Mouse (Mus musculus): Measurements from ENCODE around the gene Txlna. TPM values are rescaled to one million over a fixed set of nuclear protein-coding genes. Genes with fewer than 3 reads are reported as not detected.

Txlna gene
- total and polyA plus RNA-seq, 2 experiments, result 8.2 to 15.1 TPM

DNA sequence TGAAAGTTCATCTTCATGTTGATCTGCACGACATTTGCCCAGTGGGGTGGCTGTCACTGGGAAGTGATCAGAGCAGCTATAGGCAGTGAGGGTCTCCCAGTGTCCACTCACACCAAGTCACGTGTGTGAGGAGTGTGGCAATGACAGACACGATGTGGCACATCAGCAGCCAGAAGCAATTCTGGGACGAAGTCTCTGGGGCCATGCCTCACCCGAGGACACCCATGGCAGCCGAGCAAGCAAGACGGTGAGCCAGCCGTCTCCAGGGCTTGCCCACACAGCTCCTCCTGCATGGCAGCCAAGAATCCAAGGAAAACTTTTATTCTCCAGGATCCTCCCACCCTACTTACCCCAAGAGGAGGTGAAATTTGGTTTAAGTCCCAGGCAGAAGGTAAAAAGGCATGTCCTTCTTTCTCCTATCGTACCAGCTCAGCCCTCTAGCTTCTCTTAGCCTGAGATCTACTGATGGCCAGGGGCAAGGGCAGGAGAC, 25.0 kb downstream of the Txlna start:
- Histone ChIP-seq H3K27ac (replicated peaks; ENCODE audit: insufficient read depth, low read depth, low read length) (no peak overlapping the region), H3K4me1 (ENCODE audit: control insufficient read depth, insufficient read depth, low read length) (peaks cover 7% of the 10 kb centered on the region; the same call in 1 of the 2 replicates), H3K79me2 (ENCODE audit: control insufficient read depth, insufficient read depth, low read length) (no peaks in the 10 kb centered on the region), H3K27me3 (ENCODE audit: control insufficient read depth, insufficient read depth, low read length) (no peaks in the 10 kb centered on the region), H3K4me3 (ENCODE audit: insufficient read depth, low read depth, low read length) (no peak overlapping the region), H3K9ac (ENCODE audit: low read depth, low read length) (no peak overlapping the region), H3K36me3 (ENCODE audit: control insufficient read depth, insufficient read depth, low read length) (no peaks in the 10 kb centered on the region)
- no peak for TF ChIP-seq POLR2A (IDR thresholded peaks at IDR 0.05; ENCODE audit: extremely low read depth, insufficient read depth, low read length)
- no peak for TF ChIP-seq CTCF (IDR thresholded peaks at IDR 0.05; ENCODE audit: low read depth, low read length)
- DNase-seq (ENCODE audit: extremely low read depth, low read depth, low spot score), result no peak
- WGBS, result 95% methylated on average over 9 of the region's 9 CpGs

- Histone ChIP-seq H3K27ac (replicated peaks; ENCODE audit: insufficient read depth, low read depth, low read length) (no peak within 1 kb of the TSS), H3K27me3 (ENCODE audit: control insufficient read depth, insufficient read depth, low read length) (no peaks in the 10 kb centered on the region), H3K4me3 (ENCODE audit: insufficient read depth, low read depth, low read length) (no peak within 1 kb of the TSS), H3K4me1 (ENCODE audit: control insufficient read depth, insufficient read depth, low read length) (0 out of 2 replicates have a peak, but pooled peaks cover 4% of the 10 kb centered on the region), H3K9ac (ENCODE audit: low read depth, low read length) (no peak within 1 kb of the TSS), H3K36me3 (ENCODE audit: control insufficient read depth, insufficient read depth, low read length) (no peaks in the 10 kb centered on the region), H3K79me2 (ENCODE audit: control insufficient read depth, insufficient read depth, low read length) (no peaks in the 10 kb centered on the region)
- WGBS, result 85% methylated on average over 6 of the region's 6 CpGs
- no peak for DNase-seq (ENCODE audit: extremely low read depth, low read depth, low spot score)
- TF ChIP-seq POLR2A (IDR thresholded peaks at IDR 0.05; ENCODE audit: extremely low read depth, insufficient read depth, low read length), result no peak
- TF ChIP-seq CTCF (IDR thresholded peaks at IDR 0.05; ENCODE audit: low read depth, low read length), result no peak
Observed at GRCm38 (mm10) chr4:129614093-129614492, 26.8 kb downstream of the Txlna start, which contains the start of gene Dcdc2b. TSS of gene Dcdc2b (minus strand) at chr4:129614257.

GRCm38 (mm10) chr4:129610472-129610871, 30.4 kb downstream of the Txlna start:
- 75% methylated on average over 4 of the region's 4 CpGs for WGBS

DNA sequence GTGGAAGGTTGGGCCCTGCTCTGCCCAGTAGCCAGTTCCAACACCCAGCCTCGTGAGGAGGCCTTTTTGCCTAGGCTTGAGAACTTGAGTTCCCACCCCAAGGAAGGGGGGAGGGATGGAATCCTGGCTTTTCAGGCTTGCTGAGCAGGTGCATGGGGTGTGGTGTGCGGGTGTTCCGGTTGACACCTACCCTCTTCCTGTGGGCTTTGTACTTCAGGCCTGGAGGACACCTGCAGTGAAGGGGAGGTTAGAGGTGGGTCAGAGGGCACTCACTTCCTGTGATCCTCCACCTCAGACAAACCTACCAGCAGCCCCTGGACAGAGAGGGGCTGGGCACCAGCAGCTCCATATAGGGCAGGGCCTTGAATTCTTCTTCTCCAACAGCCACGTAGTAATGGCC, 30.8 kb downstream of the Txlna start:
- Histone ChIP-seq H3K27me3 (ENCODE audit: control insufficient read depth, insufficient read depth, low read length) (no peaks in the 10 kb centered on the region), H3K4me3 (ENCODE audit: insufficient read depth, low read depth, low read length) (no peak overlapping the region), H3K9ac (ENCODE audit: low read depth, low read length) (no peak overlapping the region), H3K36me3 (ENCODE audit: control insufficient read depth, insufficient read depth, low read length) (peaks cover 6% of the 10 kb centered on the region), H3K79me2 (ENCODE audit: control insufficient read depth, insufficient read depth, low read length) (no peaks in the 10 kb centered on the region), H3K27ac (replicated peaks; ENCODE audit: insufficient read depth, low read depth, low read length) (no peak overlapping the region), H3K4me1 (ENCODE audit: control insufficient read depth, insufficient read depth, low read length) (no peaks in the 10 kb centered on the region)
- no peak for DNase-seq (ENCODE audit: extremely low read depth, low read depth, low spot score)
- 91% methylated on average over 4 of the region's 4 CpGs for WGBS
- no peak for TF ChIP-seq POLR2A (IDR thresholded peaks at IDR 0.05; ENCODE audit: extremely low read depth, insufficient read depth, low read length)

More at GRCm38 (mm10) chr4:129610472-129610871, 30.4 kb downstream of the Txlna start:
- H3K79me2 ChIP-seq (ENCODE audit: control insufficient read depth, insufficient read depth, low read length), result no peaks in the 10 kb centered on the region
- DNase-seq (ENCODE audit: extremely low read depth, low read depth, low spot score), result no peak
- no peaks in the 10 kb centered on the region for H3K27me3 ChIP-seq (ENCODE audit: control insufficient read depth, insufficient read depth, low read length)
- H3K9ac ChIP-seq (ENCODE audit: low read depth, low read length), result no peak overlapping the region
- peaks cover 4% of the 10 kb centered on the region for H3K36me3 ChIP-seq (ENCODE audit: control insufficient read depth, insufficient read depth, low read length)
- H3K4me1 ChIP-seq (ENCODE audit: control insufficient read depth, insufficient read depth, low read length), result no peaks in the 10 kb centered on the region
- no peak overlapping the region for H3K4me3 ChIP-seq (ENCODE audit: insufficient read depth, low read depth, low read length)
- no peak for TF ChIP-seq CTCF (IDR thresholded peaks at IDR 0.05; ENCODE audit: low read depth, low read length)
- no peak overlapping the region for H3K27ac ChIP-seq (replicated peaks; ENCODE audit: insufficient read depth, low read depth, low read length)

DNA sequence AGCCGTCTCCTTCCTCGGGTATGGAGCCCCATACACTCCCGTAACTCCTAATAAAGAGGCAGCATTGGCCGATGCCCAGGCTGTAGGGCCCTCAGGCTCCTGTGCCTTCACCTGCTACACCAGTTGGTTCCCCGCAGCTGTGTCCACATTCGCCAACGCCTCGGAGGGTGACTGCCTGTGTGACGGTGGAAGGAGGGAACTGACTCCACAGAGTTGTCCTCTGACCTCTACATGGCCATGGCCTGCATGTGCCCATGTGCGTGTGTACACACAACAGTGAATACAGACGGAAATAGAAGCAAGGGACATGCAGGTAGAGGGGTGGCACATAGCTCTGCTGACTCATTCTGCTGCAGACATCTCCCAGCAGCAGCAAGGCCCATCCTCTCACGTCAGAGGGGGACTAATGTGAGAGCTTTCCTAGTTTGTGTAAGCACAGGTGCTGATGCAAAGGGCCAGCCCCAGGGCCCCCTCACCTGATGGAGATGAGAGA, 31.7 kb downstream of the Txlna start:
- Histone ChIP-seq H3K9ac (ENCODE audit: low read depth, low read length) (no peak overlapping the region), H3K27ac (replicated peaks; ENCODE audit: insufficient read depth, low read depth, low read length) (no peak overlapping the region), H3K4me3 (ENCODE audit: insufficient read depth, low read depth, low read length) (no peak overlapping the region), H3K27me3 (ENCODE audit: control insufficient read depth, insufficient read depth, low read length) (no peaks in the 10 kb centered on the region), H3K79me2 (ENCODE audit: control insufficient read depth, insufficient read depth, low read length) (no peaks in the 10 kb centered on the region), H3K36me3 (ENCODE audit: control insufficient read depth, insufficient read depth, low read length) (peaks cover 6% of the 10 kb centered on the region), H3K4me1 (ENCODE audit: control insufficient read depth, insufficient read depth, low read length) (no peaks in the 10 kb centered on the region)
- TF ChIP-seq CTCF (IDR thresholded peaks at IDR 0.05; ENCODE audit: low read depth, low read length) (no peak), POLR2A (IDR thresholded peaks at IDR 0.05; ENCODE audit: extremely low read depth, insufficient read depth, low read length) (no peak)
- no peak for DNase-seq (ENCODE audit: extremely low read depth, low read depth, low spot score)
- 73% methylated on average over 12 of the region's 12 CpGs for WGBS

DNA sequence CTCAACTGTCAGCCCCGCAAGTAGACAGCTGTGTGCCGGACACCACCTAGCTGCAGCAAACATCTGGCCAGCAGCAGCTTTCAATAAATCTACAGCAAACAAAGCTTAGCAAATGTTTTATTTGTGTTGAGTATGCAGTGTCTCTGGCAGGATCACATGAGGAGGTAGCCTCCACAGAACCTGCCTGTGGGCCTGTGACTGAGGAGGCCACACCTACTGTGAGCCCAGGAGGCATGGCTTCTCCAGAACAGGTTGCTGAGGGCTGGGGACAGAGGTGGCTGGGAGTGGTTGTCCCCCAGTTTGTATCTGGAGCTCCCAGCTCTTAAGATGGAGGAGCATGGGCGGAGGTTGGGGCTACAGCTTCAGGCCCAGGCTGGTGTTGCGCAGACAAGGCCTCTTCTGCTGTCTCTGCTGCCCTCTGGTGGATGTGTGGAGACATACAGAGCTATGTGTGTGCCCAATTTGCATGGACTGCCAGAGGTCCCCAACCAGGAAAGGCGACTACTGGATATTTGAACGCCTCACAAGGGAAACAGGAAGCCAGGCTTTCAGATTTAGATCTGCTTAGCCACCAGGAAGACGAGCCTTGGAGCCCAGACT, 32.3 kb downstream of the Txlna start:
- Histone ChIP-seq H3K27me3 (ENCODE audit: control insufficient read depth, insufficient read depth, low read length) (no peaks in the 10 kb centered on the region), H3K27ac (replicated peaks; ENCODE audit: insufficient read depth, low read depth, low read length) (no peak overlapping the region), H3K4me1 (ENCODE audit: control insufficient read depth, insufficient read depth, low read length) (no peaks in the 10 kb centered on the region), H3K36me3 (ENCODE audit: control insufficient read depth, insufficient read depth, low read length) (peaks cover 9% of the 10 kb centered on the region), H3K9ac (ENCODE audit: low read depth, low read length) (no peak overlapping the region), H3K4me3 (ENCODE audit: insufficient read depth, low read depth, low read length) (no peak overlapping the region), H3K79me2 (ENCODE audit: control insufficient read depth, insufficient read depth, low read length) (no peaks in the 10 kb centered on the region)
- TF ChIP-seq POLR2A (IDR thresholded peaks at IDR 0.05; ENCODE audit: extremely low read depth, insufficient read depth, low read length) (no peak), CTCF (IDR thresholded peaks at IDR 0.05; ENCODE audit: low read depth, low read length) (peak; percentile 96)
- 39% methylated on average over 7 of the region's 7 CpGs for WGBS
- peak; percentile 61 for DNase-seq (ENCODE audit: extremely low read depth, low read depth, low spot score)

Data from liver, adult 2 months (tissue).